Mouse (Mus musculus) gastrocnemius, postnatal 36 days (tissue): Measurements from ENCODE around the gene Gcnt7. TPM values are rescaled to one million over a fixed set of nuclear protein-coding genes. Genes with fewer than 3 reads are reported as not detected.

ENCODE experiments used
- DNase-seq, 2 experiments: peaks; one replicate each; pipeline ENCODE4 v3.0.0; 2022
- intact Hi-C: fragments of 180-260 bp; cut with DNase I; formaldehyde crosslinking; loops from one replicate; pipeline ENCODE4 v1.15.1; 2025
- total RNA-seq, 2 experiments: library from RNA; stranded (reverse); gene quantifications; 2 replicates each; pipeline ENCODE4 v1.2.3; 2021

Gene Gcnt7
- total RNA-seq, 2 experiments from 2014 or later = not detected

GRCm38 (mm10) chr2:172411091-172411490 lies 47.3 kb downstream of the Gcnt7 start:
- intact Hi-C loops = no loop called here
- DNase-seq = no peak

DNA sequence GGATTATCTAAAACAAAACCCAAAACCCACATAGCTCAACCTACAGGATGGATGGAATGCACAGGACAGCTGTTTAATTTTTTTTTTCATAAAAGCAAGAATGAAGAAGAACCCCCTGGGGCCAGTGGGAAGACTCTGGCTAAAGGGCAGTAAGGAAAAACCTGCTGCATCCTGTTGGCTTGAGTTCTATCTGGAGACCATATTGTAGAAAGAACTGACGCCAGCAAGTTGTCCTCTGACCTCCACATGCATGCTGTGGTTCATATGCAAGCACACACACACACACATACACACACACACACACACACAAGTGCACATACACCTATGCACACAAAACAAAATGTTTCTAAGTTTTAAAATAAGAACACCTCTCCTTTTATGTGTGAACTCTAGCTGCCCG lies 47.7 kb downstream of the Gcnt7 start:
- intact Hi-C loops = no loop called here
- DNase-seq = no peak

DNA sequence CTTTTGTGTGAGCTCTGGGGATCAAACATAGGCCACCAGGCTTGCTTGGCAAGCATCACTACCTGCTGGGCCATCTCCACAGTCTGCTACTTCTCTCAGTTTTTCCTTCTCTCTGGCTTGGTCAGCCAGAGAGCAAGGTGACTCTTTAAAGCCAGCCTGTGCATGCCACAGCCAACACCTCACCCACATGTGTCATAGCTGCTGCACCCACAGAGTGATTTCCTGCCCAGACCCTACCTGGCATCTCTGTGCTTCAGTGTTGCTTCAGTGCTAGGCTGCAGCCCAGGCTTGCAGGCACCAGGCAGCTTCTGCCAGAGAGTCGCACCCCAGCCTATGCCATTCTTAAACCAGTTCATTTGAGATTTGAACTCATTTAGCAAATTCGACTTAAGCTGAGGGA lies 50.9 kb downstream of the Gcnt7 start:
- intact Hi-C loops = no loop called here
- no peak for DNase-seq

DNA sequence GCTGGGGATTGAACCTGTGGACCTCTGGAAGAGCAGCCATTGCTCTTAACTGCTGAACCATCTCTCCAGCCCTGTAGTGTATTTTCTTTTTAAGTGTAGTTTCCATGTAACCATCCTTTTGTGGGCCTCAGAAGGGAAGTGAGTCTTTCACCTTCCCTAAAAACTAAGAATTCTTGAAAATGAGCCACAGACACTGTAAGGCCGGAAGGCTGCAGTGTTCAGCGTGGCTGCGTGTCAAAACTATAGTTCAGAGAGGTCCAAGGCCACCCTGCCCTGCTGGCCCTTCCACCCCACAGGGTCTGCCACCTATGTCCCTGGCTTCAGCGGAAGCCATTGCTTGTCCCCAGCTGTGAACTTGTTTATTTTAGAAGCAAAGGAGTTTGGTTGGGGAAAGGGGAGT lies 52.2 kb downstream of the Gcnt7 start:
- intact Hi-C loops = no loop called here
- no peak for DNase-seq

DNA sequence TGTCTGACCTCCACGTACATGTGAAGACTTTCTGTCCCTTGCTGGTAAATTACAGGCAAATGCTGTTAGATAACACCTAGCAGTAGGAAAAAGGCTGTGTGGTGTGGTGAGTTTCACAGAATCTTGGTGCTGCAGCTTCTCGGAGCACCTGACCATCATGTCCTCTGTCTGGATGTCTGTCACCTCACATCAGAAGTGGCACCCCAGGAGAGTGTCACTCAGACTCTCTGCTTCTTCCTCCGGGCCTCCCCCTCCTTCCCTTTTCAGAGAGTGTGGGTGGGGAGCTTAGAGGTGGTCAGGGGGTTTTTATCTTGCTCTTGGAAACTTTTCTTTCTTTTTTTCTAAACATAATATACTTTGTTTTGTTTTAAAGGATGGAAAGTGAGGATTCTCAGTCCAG lies 53.4 kb downstream of the Gcnt7 start:
- intact Hi-C loops = no loop called here
- no peak for DNase-seq

DNA sequence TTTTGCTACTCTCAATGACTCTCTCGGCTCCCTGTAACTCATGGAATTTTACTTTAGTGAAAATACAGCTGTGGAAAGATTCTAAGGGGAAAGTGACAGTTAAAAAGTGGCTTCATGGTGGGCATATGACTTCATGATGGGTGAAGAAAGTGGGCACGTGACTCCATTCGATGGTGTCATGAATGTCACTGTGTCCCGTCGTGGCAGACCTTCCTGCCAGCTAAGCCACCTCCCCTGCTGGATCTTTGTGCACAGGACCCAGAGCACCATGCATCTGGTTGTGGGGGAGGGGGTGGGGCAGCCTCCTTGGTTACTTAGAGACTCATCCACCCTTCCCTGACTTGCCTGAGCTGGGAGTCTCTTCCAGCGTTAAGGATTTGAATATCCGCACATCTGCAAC lies 54.2 kb downstream of the Gcnt7 start:
- intact Hi-C loops = no loop called here
- no peak for DNase-seq

GRCm38 (mm10) chr2:172401116-172401825 lies 57.1 kb downstream of the Gcnt7 start:
- DNase-seq = no peak
- intact Hi-C loops = no loop called here

Other genes starting within 250 kb of the Gcnt7 start
- gene Mc3r, start 210.1 kb downstream of the Gcnt7 start, total RNA-seq = not detected
- gene Fam210b, start 113.0 kb downstream of the Gcnt7 start, total RNA-seq = 1 to 10 TPM; 3.9 to 4.6 TPM
- gene Aurka, start 88.1 kb downstream of the Gcnt7 start, total RNA-seq = 1 to 10 TPM; 4.1 to 6.6 TPM
- 10 to 100 TPM; 16.6 to 19.3 TPM for gene Cstf1, start 87.9 kb downstream of the Gcnt7 start, total RNA-seq
- gene Cass4, start 64.8 kb downstream of the Gcnt7 start, total RNA-seq = under 1 TPM; 0.25 to 0.33 TPM
- gene Rtf2, start 18.0 kb downstream of the Gcnt7 start, total RNA-seq = 10 to 100 TPM; 27.0 to 27.6 TPM
- gene Fam209, start 13.9 kb upstream of the Gcnt7 start, total RNA-seq = under 1 TPM in 1 of 2 experiments, not detected in 1; 0.52 TPM
- gene Tfap2c, start 91.0 kb upstream of the Gcnt7 start, total RNA-seq = not detected